Mouse (Mus musculus) limb, embryonic 10.5 days (tissue): Measurements from ENCODE around the gene Exoc4. TPM values are rescaled to one million over a fixed set of nuclear protein-coding genes. Genes with fewer than 3 reads are reported as not detected.

ENCODE experiments used
- DNase-seq: peaks from one replicate; pipeline ENCODE4 v3.0.0-alpha.2; 2017; ENCODE audit warnings: low spot score
- H3K27ac ChIP-seq: fragments of 300-500 bp; sonication (generic); 2 replicates; pipeline ENCODE4 v1.5.1; 2016; ENCODE audit warnings: mild to moderate bottlenecking
- H3K27me3 ChIP-seq: fragments of 300-500 bp; sonication (generic); 2 replicates; pipeline ENCODE4 v1.6.1; 2016; ENCODE audit warnings: low read depth, mild to moderate bottlenecking; ENCODE audit not compliant: poor library complexity, severe bottlenecking
- H3K36me3 ChIP-seq: fragments of 300-500 bp; sonication (generic); 2 replicates; pipeline ENCODE4 v1.6.1; 2016; ENCODE audit warnings: mild to moderate bottlenecking, moderate library complexity
- H3K4me1 ChIP-seq: fragments of 300-500 bp; sonication (generic); 2 replicates; pipeline ENCODE4 v1.6.1; 2016
- H3K4me3 ChIP-seq: fragments of 300-500 bp; sonication (generic); 2 replicates; pipeline ENCODE4 v1.5.1; 2016; ENCODE audit warnings: mild to moderate bottlenecking, moderate library complexity
- H3K9me3 ChIP-seq: fragments of 300-500 bp; sonication (generic); replicated peaks from 2 replicates; pipeline ENCODE4 v1.6.1; 2016; ENCODE audit warnings: mild to moderate bottlenecking
- WGBS: fragments of 180-500 bp; shearing (Covaris S2); methylation state at CpG from one replicate; pipeline ENCODE4 v1.1.7; 2016; 5-methylcytosine and 5-hydroxymethylcytosine counted together
- polyA plus RNA-seq: library from polyadenylated mRNA; unstranded; fragments of >200 nt; fragmentation: Nextera tagmentation; extraction: Ambion mirVana; gene quantifications from 2 replicates; pipeline ENCODE4 v1.2.1, GENCODE M21; 2016

The Exoc4 gene
- polyA plus RNA-seq, 1 experiment from 2014 or later = 28.7 TPM

GRCm38 (mm10) chr6:33829261-33829660, 580.4 kb downstream of the Exoc4 start:
- Histone ChIP-seq H3K4me3 (no peak overlapping the region), H3K36me3 (no peaks in the 10 kb centered on the region), H3K27me3 (no peaks in the 10 kb centered on the region), H3K9me3 (no peaks in the 10 kb centered on the region), H3K4me1 (no peaks in the 10 kb centered on the region), H3K27ac (no peak overlapping the region)
- 96% methylated on average over 4 of the region's 4 CpGs for WGBS
- no peak for DNase-seq

- DNase-seq = no peak
- Histone ChIP-seq H3K27ac (no peak overlapping the region), H3K4me3 (no peak overlapping the region), H3K9me3 (no peaks in the 10 kb centered on the region), H3K4me1 (no peaks in the 10 kb centered on the region), H3K27me3 (no peaks in the 10 kb centered on the region), H3K36me3 (no peaks in the 10 kb centered on the region)
- 91% methylated on average over 3 of the region's 3 CpGs for WGBS
Observed at GRCm38 (mm10) chr6:33831276-33831675, 582.4 kb downstream of the Exoc4 start.

GRCm38 (mm10) chr6:33832978-33833377, 584.1 kb downstream of the Exoc4 start:
- H3K36me3 ChIP-seq = no peaks in the 10 kb centered on the region
- no peaks in the 10 kb centered on the region for H3K4me1 ChIP-seq
- no peaks in the 10 kb centered on the region for H3K27me3 ChIP-seq
- 81% methylated on average over 4 of the region's 4 CpGs for WGBS
- no peaks in the 10 kb centered on the region for H3K9me3 ChIP-seq
- H3K27ac ChIP-seq = no peak overlapping the region
- H3K4me3 ChIP-seq = no peak overlapping the region
- no peak for DNase-seq

GRCm38 (mm10) chr6:33836048-33836780, 587.3 kb downstream of the Exoc4 start:
- Histone ChIP-seq H3K27me3 (no peaks in the 10 kb centered on the region), H3K36me3 (no peaks in the 10 kb centered on the region), H3K4me3 (no peak overlapping the region), H3K9me3 (no peaks in the 10 kb centered on the region), H3K4me1 (no peaks in the 10 kb centered on the region), H3K27ac (no peak overlapping the region)
- DNase-seq = no peak
- WGBS = 93% methylated on average over 3 of the region's 3 CpGs

GRCm38 (mm10) chr6:33842901-33843300, 594.0 kb downstream of the Exoc4 start:
- no peak for DNase-seq
- WGBS = 88% methylated on average over 1 of the region's 1 CpGs
- H3K4me1 ChIP-seq = no peaks in the 10 kb centered on the region

GRCm38 (mm10) chr6:33859049-33859448, 610.2 kb downstream of the Exoc4 start:
- DNase-seq = no peak
- Histone ChIP-seq H3K27ac (no peak overlapping the region), H3K27me3 (no peaks in the 10 kb centered on the region), H3K4me1 (no peaks in the 10 kb centered on the region), H3K4me3 (no peak overlapping the region), H3K36me3 (no peaks in the 10 kb centered on the region), H3K9me3 (no peaks in the 10 kb centered on the region)
- WGBS = 84% methylated on average over 3 of the region's 3 CpGs

More at GRCm38 (mm10) chr6:33842901-33843300, 594.0 kb downstream of the Exoc4 start:
- no peak overlapping the region for H3K4me3 ChIP-seq
- H3K9me3 ChIP-seq = no peaks in the 10 kb centered on the region
- no peaks in the 10 kb centered on the region for H3K27me3 ChIP-seq
- H3K36me3 ChIP-seq = no peaks in the 10 kb centered on the region
- H3K27ac ChIP-seq = no peak overlapping the region

- no peak overlapping the region for H3K4me3 ChIP-seq
- no peak for DNase-seq
- no peaks in the 10 kb centered on the region for H3K27me3 ChIP-seq
- no peaks in the 10 kb centered on the region for H3K9me3 ChIP-seq
- 79% methylated on average over 3 of the region's 3 CpGs for WGBS
- no peaks in the 10 kb centered on the region for H3K36me3 ChIP-seq
- H3K27ac ChIP-seq = no peak overlapping the region
- 0 out of 2 replicates have a peak, but pooled peaks cover 3% of the 10 kb centered on the region for H3K4me1 ChIP-seq
Observed at GRCm38 (mm10) chr6:33865752-33866151, 616.9 kb downstream of the Exoc4 start.

- no peak for DNase-seq
- 90% methylated on average over 3 of the region's 3 CpGs for WGBS
- H3K9me3 ChIP-seq = no peaks in the 10 kb centered on the region
Observed at GRCm38 (mm10) chr6:33866901-33867580, 618.2 kb downstream of the Exoc4 start.

GRCm38 (mm10) chr6:33869251-33869650, 620.4 kb downstream of the Exoc4 start:
- Histone ChIP-seq H3K4me1 (peaks cover 8% of the 10 kb centered on the region), H3K9me3 (no peaks in the 10 kb centered on the region), H3K27me3 (no peaks in the 10 kb centered on the region), H3K36me3 (no peaks in the 10 kb centered on the region), H3K4me3 (no peak overlapping the region), H3K27ac (no peak overlapping the region)
- 90% methylated on average over 3 of the region's 3 CpGs for WGBS
- DNase-seq = no peak

More at GRCm38 (mm10) chr6:33866901-33867580, 618.2 kb downstream of the Exoc4 start:
- Histone ChIP-seq H3K27ac (no peak overlapping the region), H3K4me1 (peaks cover 5% of the 10 kb centered on the region; the same call in 1 of the 2 replicates), H3K27me3 (no peaks in the 10 kb centered on the region), H3K4me3 (no peak overlapping the region), H3K36me3 (no peaks in the 10 kb centered on the region)

- 71% methylated on average over 9 of the region's 9 CpGs for WGBS
- Histone ChIP-seq H3K27me3 (no peaks in the 10 kb centered on the region), H3K4me3 (no peak overlapping the region), H3K27ac (no peak overlapping the region), H3K9me3 (no peaks in the 10 kb centered on the region), H3K4me1 (peaks cover 8% of the 10 kb centered on the region), H3K36me3 (no peaks in the 10 kb centered on the region)
- no peak for DNase-seq
Observed at GRCm38 (mm10) chr6:33870468-33871142, 621.7 kb downstream of the Exoc4 start.

GRCm38 (mm10) chr6:33871286-33871685, 622.4 kb downstream of the Exoc4 start:
- H3K9me3 ChIP-seq = no peaks in the 10 kb centered on the region
- no peaks in the 10 kb centered on the region for H3K36me3 ChIP-seq
- H3K27me3 ChIP-seq = no peaks in the 10 kb centered on the region
- no peak overlapping the region for H3K4me3 ChIP-seq
- 60% methylated on average over 1 of the region's 1 CpGs for WGBS
- DNase-seq = no peak
- H3K27ac ChIP-seq = no peak overlapping the region
- H3K4me1 ChIP-seq = peaks cover 8% of the 10 kb centered on the region

GRCm38 (mm10) chr6:33872192-33872591, 623.3 kb downstream of the Exoc4 start:
- Histone ChIP-seq H3K9me3 (no peaks in the 10 kb centered on the region), H3K36me3 (no peaks in the 10 kb centered on the region), H3K4me1 (peaks cover 8% of the 10 kb centered on the region), H3K27me3 (no peaks in the 10 kb centered on the region), H3K4me3 (no peak overlapping the region), H3K27ac (no peak overlapping the region)
- WGBS = 50% methylated on average over 1 of the region's 1 CpGs
- no peak for DNase-seq

- Histone ChIP-seq H3K4me1 (peaks cover 8% of the 10 kb centered on the region), H3K9me3 (no peaks in the 10 kb centered on the region), H3K27me3 (no peaks in the 10 kb centered on the region), H3K27ac (no peak overlapping the region), H3K36me3 (no peaks in the 10 kb centered on the region), H3K4me3 (no peak overlapping the region)
- 86% methylated on average over 5 of the region's 5 CpGs for whole genome bisulfite sequencing
- DNase-seq = no peak
Observed at GRCm38 (mm10) chr6:33873000-33873399, 624.1 kb downstream of the Exoc4 start.
